Mouse (Mus musculus) c-Kit-positive CD71-positive TER-119-negative erythroid progenitor cells, embryonic 14.5 days (primary cell): Measurements from ENCODE around the gene Tnip1.

ENCODE experiments used
- DNase-seq: peaks from one replicate; pipeline ENCODE4 v3.0.0-alpha.2; 2013; ENCODE audit warnings: low read depth

Gene Tnip1

GRCm38 (mm10) chr11:54962810-54963209 lies at the start of gene Tnip1:
Gene Tnip1, minus strand, starts transcription at chr11:54962917.
- no peak for DNase-seq

- DNase-seq, result no peak
Measured at GRCm38 (mm10) chr11:55011440-55011839, 48.7 kb upstream of the Tnip1 start.

DNA sequence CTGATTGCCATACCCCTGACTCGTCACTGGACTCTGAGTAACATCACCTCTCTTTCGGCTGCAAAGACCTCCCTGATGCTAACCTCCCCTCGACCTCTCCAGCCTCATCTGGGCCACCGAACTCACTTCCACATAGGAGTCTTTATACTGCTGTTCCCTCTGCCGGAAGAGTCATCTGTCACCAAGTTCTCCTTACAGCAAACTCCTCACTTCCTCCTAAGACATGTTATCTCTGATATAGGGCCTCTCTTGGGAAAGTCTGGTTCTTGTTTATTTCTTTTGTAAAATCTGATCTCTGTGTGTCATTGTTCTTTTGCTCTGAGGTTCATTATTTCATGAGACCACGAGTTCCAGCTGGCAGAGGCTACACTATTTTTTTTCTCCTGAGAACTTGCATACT lies 45.5 kb upstream of the Tnip1 start:
- no peak for DNase-seq

GRCm38 (mm10) chr11:55005684-55006083 lies 43.0 kb upstream of the Tnip1 start:
- DNase-seq, result no peak

DNA sequence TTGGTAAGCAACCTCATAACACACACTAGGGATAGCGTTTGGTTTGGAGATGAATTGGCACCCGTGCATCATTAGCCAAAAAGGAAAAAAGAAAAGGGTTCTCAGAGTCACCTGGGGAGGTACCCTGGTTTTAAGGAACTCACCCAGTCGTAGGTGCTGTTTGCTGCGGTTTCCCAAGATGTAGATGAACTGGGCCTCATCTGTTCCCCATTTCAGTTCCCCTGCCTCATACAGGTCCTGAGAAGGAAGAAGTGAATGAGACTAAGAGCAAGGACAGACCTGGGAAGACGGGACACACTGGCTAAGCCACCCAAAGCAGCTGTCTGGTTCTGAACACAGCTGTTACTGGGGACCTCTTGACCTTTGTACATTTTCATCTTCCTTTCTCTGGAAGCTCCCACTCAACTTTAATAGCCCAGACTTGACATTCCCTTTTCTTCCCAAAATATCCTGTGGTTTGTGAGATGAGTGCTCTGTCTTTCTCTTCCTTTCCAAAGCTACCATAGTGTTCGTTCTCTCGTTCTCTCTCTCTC lies 42.3 kb upstream of the Tnip1 start:
- DNase-seq, result no peak

GRCm38 (mm10) chr11:54998708-54999107 lies 36.0 kb upstream of the Tnip1 start:
- no peak for DNase-seq

DNA sequence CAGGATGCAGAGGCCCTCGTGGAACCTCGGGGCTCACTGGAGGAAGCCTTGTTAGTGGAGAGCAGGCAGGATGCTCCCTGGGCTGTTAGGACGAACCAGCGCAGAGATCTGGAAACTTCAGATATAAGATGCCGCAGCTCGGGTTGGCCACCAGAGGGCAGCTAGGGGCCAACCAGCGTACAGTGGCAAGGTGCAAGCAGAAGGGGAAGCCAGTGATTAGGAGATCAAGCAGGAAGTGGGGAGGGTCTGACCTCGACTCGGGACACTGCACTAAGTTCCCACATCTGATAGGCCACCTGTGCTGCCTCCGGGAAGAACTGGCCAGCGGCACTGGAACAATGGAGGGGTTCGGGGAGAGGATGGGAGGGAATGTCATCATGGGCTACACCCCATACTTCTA lies 35.6 kb upstream of the Tnip1 start:
- DNase-seq, result peak; percentile 30

DNA sequence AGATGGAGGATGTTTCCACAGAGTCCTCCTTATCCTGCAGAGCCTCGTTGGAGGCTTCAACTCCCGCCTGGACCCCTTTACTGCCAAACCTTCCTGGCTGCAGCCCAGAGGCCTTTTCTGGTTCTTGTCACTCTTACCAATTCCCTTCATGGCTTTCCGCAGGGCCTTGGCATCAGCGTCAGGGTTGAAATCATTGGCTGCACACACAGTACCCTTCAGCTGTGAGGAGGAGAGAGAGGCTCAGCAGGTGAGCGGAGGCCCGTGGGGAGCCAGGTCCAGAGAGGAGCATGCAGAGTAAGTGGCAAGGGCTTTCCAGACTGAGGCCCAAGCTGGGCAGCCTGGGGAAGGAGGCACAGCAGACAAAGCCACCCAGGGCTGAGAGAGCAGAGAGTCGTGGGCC lies 33.5 kb upstream of the Tnip1 start:
- DNase-seq, result no peak

- no peak for DNase-seq
Measured at GRCm38 (mm10) chr11:54989920-54990319, 27.2 kb upstream of the Tnip1 start.

- DNase-seq, result no peak
Measured at GRCm38 (mm10) chr11:54988754-54989349, 26.1 kb upstream of the Tnip1 start.

DNA sequence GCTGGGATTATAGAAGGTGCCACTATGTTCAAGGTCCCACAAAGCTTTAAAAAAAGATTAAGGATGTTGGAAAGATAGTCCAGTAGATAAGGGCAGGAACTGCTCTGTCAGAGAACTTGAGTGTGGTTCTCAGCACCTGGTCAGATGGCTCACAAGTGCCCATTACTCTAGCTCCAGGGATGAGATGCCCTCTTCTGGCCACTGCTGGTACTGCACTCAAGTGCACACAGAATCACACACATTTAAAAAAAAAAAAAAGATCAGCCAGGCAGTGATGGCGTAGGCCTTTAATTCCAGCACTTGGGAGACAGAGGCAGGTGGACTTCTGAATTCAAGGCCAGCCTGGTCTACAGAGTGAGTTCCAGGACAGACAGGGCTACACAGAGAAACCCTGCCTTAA lies 25.3 kb upstream of the Tnip1 start:
- no peak for DNase-seq

DNA sequence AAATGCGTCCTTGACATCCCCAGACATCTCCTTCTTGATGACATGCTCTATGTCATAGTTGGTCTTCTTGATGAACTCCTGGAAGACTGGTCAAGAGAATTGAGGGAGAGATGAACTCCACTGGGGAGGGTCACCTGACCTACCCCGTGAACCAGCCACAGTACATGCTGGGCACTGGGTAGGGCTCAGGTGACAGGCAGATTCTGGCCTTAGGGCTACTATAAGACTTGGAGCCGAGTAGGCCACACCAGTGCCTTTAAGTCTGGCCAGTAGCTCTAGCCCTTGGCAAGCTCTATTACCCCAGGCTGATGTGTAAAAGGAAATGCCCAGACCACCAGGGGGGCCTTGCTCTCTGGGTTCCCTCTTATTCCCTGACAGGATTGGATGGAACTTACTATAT lies 22.4 kb upstream of the Tnip1 start:
- DNase-seq, result no peak

GRCm38 (mm10) chr11:54984581-54984980 lies 21.9 kb upstream of the Tnip1 start:
- no peak for DNase-seq

- peak; percentile 58 for DNase-seq
Measured at GRCm38 (mm10) chr11:54984085-54984484, 21.4 kb upstream of the Tnip1 start.

- DNase-seq, result no peak
Measured at GRCm38 (mm10) chr11:54982520-54982919, 19.8 kb upstream of the Tnip1 start.

DNA sequence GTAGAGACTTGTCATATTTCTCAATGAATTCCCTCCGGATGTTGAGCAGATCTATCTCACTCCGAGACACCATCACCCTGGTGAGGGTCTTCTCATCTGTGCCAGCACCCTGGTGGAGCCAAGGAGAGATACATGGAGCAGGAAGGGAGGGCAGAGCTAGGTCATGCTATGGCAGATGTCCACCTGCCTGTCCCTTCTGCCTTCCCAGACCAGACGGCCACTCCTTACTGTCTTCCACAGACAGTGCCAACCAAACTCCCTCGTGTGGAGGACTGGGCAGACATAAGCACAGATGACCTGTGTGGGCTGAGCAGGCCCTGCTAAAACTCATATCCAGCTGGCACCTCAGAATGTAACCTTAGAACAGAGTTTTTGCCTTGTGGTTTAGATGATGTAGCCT lies 18.9 kb upstream of the Tnip1 start:
- DNase-seq, result no peak

DNA sequence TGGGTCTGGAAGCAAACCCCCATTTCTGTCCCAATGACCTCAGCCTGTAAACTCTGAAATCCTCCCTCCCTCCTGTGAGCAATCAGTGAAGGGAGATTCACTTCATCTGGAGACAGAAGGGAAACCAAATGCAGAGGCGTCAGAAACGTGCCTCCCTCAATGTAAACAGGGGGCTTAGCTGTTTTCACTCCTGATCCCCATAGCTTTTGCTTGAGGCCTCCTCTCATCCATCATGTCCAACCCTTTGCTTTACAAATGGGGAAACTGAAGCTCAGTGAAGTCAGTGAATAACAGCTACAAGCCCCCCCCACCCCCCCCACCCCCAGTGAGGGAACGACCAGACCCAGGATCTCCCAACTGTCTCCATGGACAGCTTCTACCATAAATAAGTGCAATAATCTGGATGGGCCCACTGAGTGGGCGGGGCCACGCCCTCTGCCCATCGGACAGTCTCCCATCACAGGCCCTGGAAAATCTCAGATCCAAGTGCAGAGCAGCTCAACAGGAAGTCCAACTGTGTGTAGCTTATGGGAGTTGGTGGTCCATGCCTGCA lies 14.7 kb upstream of the Tnip1 start:
- DNase-seq, result no peak

DNA sequence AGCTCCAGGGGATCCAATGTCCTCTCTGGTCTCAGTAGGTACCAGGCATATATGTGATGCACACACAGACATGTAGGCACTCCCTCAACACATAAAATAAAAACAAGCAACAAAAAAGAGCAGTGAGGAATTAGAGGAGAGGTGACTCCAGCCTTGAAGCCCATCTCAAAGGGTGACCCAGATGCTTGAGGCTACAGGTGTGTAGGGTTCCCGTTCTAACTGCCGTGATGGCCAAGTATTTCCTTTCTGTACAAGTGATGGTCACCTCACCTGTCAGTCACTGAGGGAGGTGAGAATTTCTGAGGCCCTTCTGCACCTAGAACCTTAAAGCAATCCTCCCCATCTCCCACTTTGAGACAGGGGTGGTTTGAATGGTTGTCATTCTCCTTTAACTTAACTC lies 13.6 kb upstream of the Tnip1 start:
- no peak for DNase-seq

DNA sequence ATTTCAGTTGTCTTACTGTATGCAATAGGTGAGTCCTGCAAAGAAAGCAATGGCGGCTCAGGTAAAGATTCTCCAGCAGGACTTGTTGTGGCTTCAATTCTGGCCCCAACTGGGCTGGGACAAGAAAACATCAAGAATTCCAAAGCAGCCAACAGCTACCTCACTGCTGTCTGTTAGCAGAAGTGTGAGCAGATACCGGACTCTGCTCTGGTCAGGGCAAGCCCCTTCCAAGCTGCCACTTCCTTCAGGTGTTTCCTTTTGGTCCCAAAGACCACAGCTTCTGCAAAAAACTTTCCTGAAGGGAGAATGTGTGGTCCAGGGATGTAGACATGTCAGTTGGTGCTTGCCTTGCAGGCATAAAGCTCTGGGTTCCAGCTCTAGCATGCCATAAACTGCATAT lies 13.0 kb upstream of the Tnip1 start:
- no peak for DNase-seq

DNA sequence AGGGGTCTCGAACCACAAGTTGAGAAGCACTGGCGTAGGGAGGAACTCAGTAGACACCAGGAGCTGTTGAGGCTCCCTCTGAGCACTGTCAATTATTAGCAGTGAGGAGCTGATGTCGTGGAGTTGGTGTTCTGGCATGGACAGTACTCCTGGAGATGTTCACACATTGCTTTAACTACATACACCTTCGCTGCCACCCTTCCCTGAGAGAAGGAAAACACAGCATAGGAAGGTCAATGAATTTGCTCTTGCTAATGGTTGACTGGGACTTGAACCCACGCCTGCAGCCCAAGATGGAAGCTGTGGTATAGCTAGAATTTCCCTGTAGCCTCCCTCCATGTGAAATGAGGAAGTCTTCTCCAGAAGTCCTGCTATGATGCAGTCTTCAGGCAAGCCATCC lies 12.6 kb upstream of the Tnip1 start:
- no peak for DNase-seq

GRCm38 (mm10) chr11:54974639-54975038 lies 11.9 kb upstream of the Tnip1 start:
- no peak for DNase-seq

DNA sequence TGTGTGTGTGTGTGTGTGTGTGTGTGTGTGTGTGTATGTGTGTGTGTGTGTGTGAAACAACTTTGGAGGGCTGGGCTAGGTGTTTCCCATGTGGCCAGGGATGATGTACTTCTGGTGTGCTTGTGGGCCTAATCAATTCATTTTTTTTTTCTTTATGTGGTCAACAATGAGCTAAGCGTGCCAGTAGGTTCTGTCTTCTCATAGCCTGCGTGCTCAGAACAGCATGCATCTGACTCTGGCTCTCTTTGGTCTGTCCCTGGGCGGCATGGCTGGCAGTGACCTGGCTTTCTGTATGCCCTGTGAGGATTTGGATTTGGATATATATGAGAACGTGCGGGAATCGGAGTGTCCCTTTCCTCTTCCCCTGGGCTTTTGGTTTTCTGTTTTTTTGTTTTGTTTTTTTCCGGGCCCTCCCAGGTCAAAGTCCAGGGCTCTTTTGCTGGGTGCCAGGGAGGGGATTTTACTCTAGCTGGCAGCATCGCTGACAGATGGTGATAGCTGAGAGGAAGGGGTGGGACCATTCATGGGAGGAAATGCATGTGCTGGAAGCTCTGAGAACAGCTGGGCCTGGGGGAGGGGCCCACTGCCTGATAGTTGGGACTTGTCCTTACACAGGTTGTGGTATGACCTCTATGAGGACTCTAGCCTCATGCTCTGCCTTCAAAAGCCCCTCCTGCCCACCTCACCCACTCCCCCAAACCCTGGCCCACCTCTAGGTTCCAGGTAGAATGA lies 10.9 kb upstream of the Tnip1 start:
- no peak for DNase-seq

DNA sequence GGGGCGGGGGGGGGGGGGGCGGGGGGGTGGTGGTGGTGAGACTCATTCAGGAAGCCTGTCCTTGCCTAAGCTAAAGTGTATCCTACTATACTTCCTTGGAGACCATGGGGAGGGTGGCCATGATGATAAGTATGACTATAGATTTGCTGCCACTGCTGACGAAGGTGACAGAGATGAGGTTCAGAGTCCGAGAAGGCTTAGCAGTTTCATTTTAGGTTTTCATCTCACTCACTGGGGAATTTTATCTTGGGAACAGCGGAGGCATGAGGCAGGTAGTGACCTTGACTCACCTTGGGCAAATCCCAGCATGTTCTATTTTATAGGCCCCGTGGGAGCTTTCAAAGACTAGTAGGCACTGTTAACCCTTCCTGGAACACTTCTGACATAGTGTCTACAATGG lies 10.1 kb upstream of the Tnip1 start:
- no peak for DNase-seq
